Mouse (Mus musculus): ENCODE measurements around the gene Kdm6b. TPM values are rescaled to one million over a fixed set of nuclear protein-coding genes. Genes with fewer than 3 reads are reported as not detected.

The Kdm6b gene
- total and polyA plus RNA-seq, 2 experiments from 2014 or later: 15.0 to 30.2 TPM

- Histone ChIP-seq H3K4me2 (ENCODE audit: low read depth) (no peak overlapping the region), H3K27me3 (ENCODE audit: insufficient read depth, low read length) (no peaks in the 10 kb centered on the region), H3K4me3 (ENCODE audit: low read depth, low read length) (no peak overlapping the region), H3K9me3 (ENCODE audit: low read length) (no peaks in the 10 kb centered on the region), H3K9ac (no peak overlapping the region), H3K36me3 (ENCODE audit: insufficient read depth) (peaks cover 68% of the 10 kb centered on the region), H3K4me1 (ENCODE audit: insufficient read depth) (peaks cover 19% of the 10 kb centered on the region), H3K27ac (ENCODE audit: low read depth, low read length) (no peak overlapping the region)
- WGBS: 67% methylated on average over 2 of the region's 2 CpGs
- TF ChIP-seq CTCF (IDR thresholded peaks at IDR 0.05; ENCODE audit: low read depth): no peak; the same call in 1 of the 2 replicates
- DNase-seq: no peak
- ATAC-seq: no peak
These were observed 51.0 kb downstream of the Kdm6b start for GRCm38 (mm10) chr11:69362479-69362878.

- H3K9ac ChIP-seq: no peak overlapping the region
- ATAC-seq (no peak), DNase-seq (no peak)
- no peaks in the 10 kb centered on the region for H3K27me3 ChIP-seq (ENCODE audit: insufficient read depth, low read length)
- H3K36me3 ChIP-seq (ENCODE audit: insufficient read depth): peaks cover 72% of the 10 kb centered on the region
- TF ChIP-seq CTCF (IDR thresholded peaks at IDR 0.05; ENCODE audit: low read depth): no peak
- H3K27ac ChIP-seq (ENCODE audit: low read depth, low read length): 0 out of 2 replicates have a peak overlapping the region, but pooled peaks have one; percentile 21
- WGBS: 30% methylated on average over 7 of the region's 7 CpGs
- no peak overlapping the region for H3K4me3 ChIP-seq (ENCODE audit: low read depth, low read length)
- H3K4me2 ChIP-seq (ENCODE audit: low read depth): no peak overlapping the region
- no peaks in the 10 kb centered on the region for H3K9me3 ChIP-seq (ENCODE audit: low read length)
- H3K4me1 ChIP-seq (ENCODE audit: insufficient read depth): peaks cover 19% of the 10 kb centered on the region
These were observed 51.5 kb downstream of the Kdm6b start for GRCm38 (mm10) chr11:69362021-69362420.

- WGBS: 90% methylated on average over 12 of the region's 12 CpGs
- ATAC-seq: no peak
These were observed 55.8 kb downstream of the Kdm6b start for GRCm38 (mm10) chr11:69357690-69358089.

GRCm38 (mm10) chr11:69356544-69356943 lies 56.9 kb downstream of the Kdm6b start:
- Histone ChIP-seq H3K27ac (ENCODE audit: low read depth, low read length) (no peak overlapping the region), H3K9ac (no peak overlapping the region), H3K4me3 (ENCODE audit: low read depth, low read length) (no peak overlapping the region), H3K4me1 (ENCODE audit: insufficient read depth) (no peaks in the 10 kb centered on the region), H3K4me2 (ENCODE audit: low read depth) (no peak overlapping the region), H3K27me3 (ENCODE audit: insufficient read depth, low read length) (no peaks in the 10 kb centered on the region), H3K9me3 (ENCODE audit: low read length) (no peaks in the 10 kb centered on the region), H3K36me3 (ENCODE audit: insufficient read depth) (peaks cover 98% of the 10 kb centered on the region)
- no peak for TF ChIP-seq CTCF (IDR thresholded peaks at IDR 0.05; ENCODE audit: low read depth)
- ATAC-seq: no peak
- WGBS: 96% methylated on average over 5 of the region's 5 CpGs
- DNase-seq: no peak

More at GRCm38 (mm10) chr11:69357690-69358089, 55.8 kb downstream of the Kdm6b start:
- Histone ChIP-seq H3K4me2 (ENCODE audit: low read depth) (no peak overlapping the region), H3K36me3 (ENCODE audit: insufficient read depth) (peaks cover 97% of the 10 kb centered on the region), H3K27ac (ENCODE audit: low read depth, low read length) (no peak overlapping the region), H3K4me1 (ENCODE audit: insufficient read depth) (no peaks in the 10 kb centered on the region), H3K9ac (no peak overlapping the region), H3K4me3 (ENCODE audit: low read depth, low read length) (no peak overlapping the region), H3K27me3 (ENCODE audit: insufficient read depth, low read length) (no peaks in the 10 kb centered on the region), H3K9me3 (ENCODE audit: low read length) (no peaks in the 10 kb centered on the region)
- TF ChIP-seq CTCF (IDR thresholded peaks at IDR 0.05; ENCODE audit: low read depth): no peak
- no peak for DNase-seq

Other genes with a start within 250 kb of the Kdm6b start
- gene Alox8, start 215.8 kb downstream of the Kdm6b start, total RNA-seq (2014; rRNA removed): 1.2 and 1.7 TPM in 2 replicates
- gene Alox8, start 215.8 kb downstream of the Kdm6b start, polyA plus RNA-seq (2015; fragmentation: Nextera tagmentation; extraction: Ambion mirVana): 0.34 and 0.54 TPM in 2 replicates
- gene Gucy2e, start 176.6 kb downstream of the Kdm6b start, total RNA-seq (2014; rRNA removed): 0.67 and 0.77 TPM in 2 replicates
- 0.60 and 0.85 TPM in 2 replicates for gene Gucy2e, start 176.6 kb downstream of the Kdm6b start, polyA plus RNA-seq (2015; fragmentation: Nextera tagmentation; extraction: Ambion mirVana)
- gene Cntrob, start 89.9 kb downstream of the Kdm6b start, total RNA-seq (2014; rRNA removed): 20.5 and 35.7 TPM in 2 replicates
- gene Cntrob, start 89.9 kb downstream of the Kdm6b start, polyA plus RNA-seq (2015; fragmentation: Nextera tagmentation; extraction: Ambion mirVana): 12.1 and 13.0 TPM in 2 replicates
- 124 and 133 TPM in 2 replicates for gene Trappc1, start 89.7 kb downstream of the Kdm6b start, total RNA-seq (2014; rRNA removed)
- gene Trappc1, start 89.7 kb downstream of the Kdm6b start, polyA plus RNA-seq (2015; fragmentation: Nextera tagmentation; extraction: Ambion mirVana): 149 and 178 TPM in 2 replicates
- gene Kcnab3, start 87.4 kb downstream of the Kdm6b start, total RNA-seq (2014; rRNA removed): 5.5 and 5.8 TPM in 2 replicates
- 4.2 and 4.4 TPM in 2 replicates for gene Kcnab3, start 87.4 kb downstream of the Kdm6b start, polyA plus RNA-seq (2015; fragmentation: Nextera tagmentation; extraction: Ambion mirVana)
- 190 and 225 TPM in 2 replicates for gene Rnf227, start 73.2 kb downstream of the Kdm6b start, total RNA-seq (2014; rRNA removed)
- 200 and 231 TPM in 2 replicates for gene Rnf227, start 73.2 kb downstream of the Kdm6b start, polyA plus RNA-seq (2015; fragmentation: Nextera tagmentation; extraction: Ambion mirVana)
- 356 and 381 TPM in 2 replicates for gene Chd3, start 44.3 kb downstream of the Kdm6b start, total RNA-seq (2014; rRNA removed)
- gene Chd3, start 44.3 kb downstream of the Kdm6b start, polyA plus RNA-seq (2015; fragmentation: Nextera tagmentation; extraction: Ambion mirVana): 55.3 and 74.7 TPM in 2 replicates
- 47.7 and 59.2 TPM in 2 replicates for gene Naa38, start 18.2 kb downstream of the Kdm6b start, total RNA-seq (2014; rRNA removed)
- gene Naa38, start 18.2 kb downstream of the Kdm6b start, polyA plus RNA-seq (2015; fragmentation: Nextera tagmentation; extraction: Ambion mirVana): 125 and 141 TPM in 2 replicates
- gene Cyb5d1, start 18.0 kb downstream of the Kdm6b start, total RNA-seq (2014; rRNA removed): 21.1 and 28.9 TPM in 2 replicates
- gene Cyb5d1, start 18.0 kb downstream of the Kdm6b start, polyA plus RNA-seq (2015; fragmentation: Nextera tagmentation; extraction: Ambion mirVana): 17.0 and 24.2 TPM in 2 replicates
- gene Tmem88, start 15.4 kb downstream of the Kdm6b start, total RNA-seq (2014; rRNA removed): 2.0 and 2.4 TPM in 2 replicates
- 6.8 and 7.7 TPM in 2 replicates for gene Tmem88, start 15.4 kb downstream of the Kdm6b start, polyA plus RNA-seq (2015; fragmentation: Nextera tagmentation; extraction: Ambion mirVana)
- 9.5 and 12.3 TPM in 2 replicates for gene Dnah2, start 135.4 kb upstream of the Kdm6b start, total RNA-seq (2014; rRNA removed)
- 1.8 and 3.0 TPM in 2 replicates for gene Dnah2, start 135.4 kb upstream of the Kdm6b start, polyA plus RNA-seq (2015; fragmentation: Nextera tagmentation; extraction: Ambion mirVana)
- 137 and 184 TPM in 2 replicates for gene Efnb3, start 146.5 kb upstream of the Kdm6b start, total RNA-seq (2014; rRNA removed)
- gene Efnb3, start 146.5 kb upstream of the Kdm6b start, polyA plus RNA-seq (2015; fragmentation: Nextera tagmentation; extraction: Ambion mirVana): 149 and 171 TPM in 2 replicates
- 10.5 and 13.1 TPM in 2 replicates for gene Wrap53, start 166.6 kb upstream of the Kdm6b start, total RNA-seq (2014; rRNA removed)
- 14.6 and 17.3 TPM in 2 replicates for gene Wrap53, start 166.6 kb upstream of the Kdm6b start, polyA plus RNA-seq (2015; fragmentation: Nextera tagmentation; extraction: Ambion mirVana)
- gene Trp53, start 166.7 kb upstream of the Kdm6b start, total RNA-seq (2014; rRNA removed): 40.1 and 43.1 TPM in 2 replicates
- 52.4 and 59.8 TPM in 2 replicates for gene Trp53, start 166.7 kb upstream of the Kdm6b start, polyA plus RNA-seq (2015; fragmentation: Nextera tagmentation; extraction: Ambion mirVana)
- gene Atp1b2, start 192.3 kb upstream of the Kdm6b start, total RNA-seq (2014; rRNA removed): 38.9 and 74.0 TPM in 2 replicates
- 83.2 and 106 TPM in 2 replicates for gene Atp1b2, start 192.3 kb upstream of the Kdm6b start, polyA plus RNA-seq (2015; fragmentation: Nextera tagmentation; extraction: Ambion mirVana)
- gene Shbg, start 204.2 kb upstream of the Kdm6b start, total RNA-seq (2014; rRNA removed): not detected in 2 replicates
- not detected in 2 replicates for gene Shbg, start 204.2 kb upstream of the Kdm6b start, polyA plus RNA-seq (2015; fragmentation: Nextera tagmentation; extraction: Ambion mirVana)
- 8.6 and 18.9 TPM in 2 replicates for gene Sat2, start 208.3 kb upstream of the Kdm6b start, total RNA-seq (2014; rRNA removed)
- gene Sat2, start 208.3 kb upstream of the Kdm6b start, polyA plus RNA-seq (2015; fragmentation: Nextera tagmentation; extraction: Ambion mirVana): 27.3 and 28.0 TPM in 2 replicates
- gene Fxr2, start 219.3 kb upstream of the Kdm6b start, total RNA-seq (2014; rRNA removed): 83.9 and 94.5 TPM in 2 replicates
- 23.1 and 25.2 TPM in 2 replicates for gene Fxr2, start 219.3 kb upstream of the Kdm6b start, polyA plus RNA-seq (2015; fragmentation: Nextera tagmentation; extraction: Ambion mirVana)
- not detected in 2 replicates for gene Sox15, start 241.6 kb upstream of the Kdm6b start, total RNA-seq (2014; rRNA removed)
- not detected in 2 replicates for gene Sox15, start 241.6 kb upstream of the Kdm6b start, polyA plus RNA-seq (2015; fragmentation: Nextera tagmentation; extraction: Ambion mirVana)
- 158 and 214 TPM in 2 replicates for gene Mpdu1, start 249.0 kb upstream of the Kdm6b start, total RNA-seq (2014; rRNA removed)
- 118 and 122 TPM in 2 replicates for gene Mpdu1, start 249.0 kb upstream of the Kdm6b start, polyA plus RNA-seq (2015; fragmentation: Nextera tagmentation; extraction: Ambion mirVana)